ENCODE assay signal across 7 mouse cellular contexts in the genomic region with DNA sequence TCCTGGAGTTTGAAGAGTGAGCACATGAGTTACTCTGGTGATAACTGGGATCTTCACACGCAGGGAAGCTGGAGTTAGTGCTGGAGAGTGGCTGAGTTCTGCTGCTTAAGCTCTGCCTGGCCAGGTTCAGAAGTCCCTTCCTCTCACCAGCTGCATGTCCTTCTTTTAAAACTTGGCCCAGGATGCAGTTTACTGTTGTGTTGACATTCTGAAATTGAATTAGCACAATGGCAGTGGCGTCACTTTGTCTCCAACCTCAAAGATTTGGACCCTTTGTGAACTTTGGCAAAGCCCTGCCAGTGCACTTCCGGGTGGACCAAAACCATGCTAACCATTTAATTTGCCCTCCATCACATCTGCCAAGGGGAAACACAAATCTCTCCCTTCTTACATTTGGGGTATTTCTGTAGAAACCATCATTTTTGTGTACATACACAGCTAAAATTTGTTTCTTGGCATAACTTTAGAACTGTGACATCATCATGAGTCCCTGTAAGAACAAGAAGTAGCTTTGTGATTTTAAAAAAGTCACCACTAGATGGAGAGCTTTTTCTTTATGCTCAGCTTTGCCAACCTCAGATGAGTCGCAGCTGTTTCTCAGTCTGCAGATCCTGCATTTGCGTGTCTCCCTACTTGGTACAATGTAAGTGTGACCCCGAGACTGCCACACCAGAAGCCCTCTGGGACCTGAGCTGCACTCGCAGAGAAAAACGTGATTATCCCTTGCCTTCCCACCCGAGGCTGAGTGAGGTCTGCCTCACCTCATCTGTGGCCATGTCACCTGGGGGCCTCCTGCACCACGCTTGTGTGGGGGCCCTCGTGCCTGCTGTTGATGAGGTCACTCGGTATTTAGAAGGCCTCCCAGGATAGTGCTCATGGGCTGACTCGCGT. TPM values are rescaled to one million over a fixed set of nuclear protein-coding genes. Genes with fewer than 3 reads are reported as not detected.
DNase-seq lines count a peak whose midpoint lies in the region; ATAC-seq and TF ChIP-seq lines count a peak whose summit lies in the region.

No protein-coding gene starts in this region.

- DNase-seq in thymus, adult 2 months: no peak
- DNase-seq in thymus, adult 18-20 months: no peak
- DNase-seq in c-Kit-positive CD71-positive TER-119-negative erythroid progenitor cells, embryonic 14.5 days (ENCODE audit: low read depth): peak; percentile 27
- DNase-seq in heart, postnatal 10 days: peak; percentile 56 to 57
- no peak for DNase-seq in liver, embryonic 13.5 days
- peak; percentile 65 for DNase-seq in retina, postnatal 1 day

- no peak overlapping the region for H3K27ac ChIP-seq in thymus, adult 2 months (ENCODE audit: control insufficient read depth, insufficient read depth, low read length)
- no peak overlapping the region for H3K27ac ChIP-seq in liver, embryonic 13.5 days

- intact Hi-C loops in heart, postnatal 10 days (cut with DNase I): loop anchor here (1.0 to 5.0 kb wide), 3 partner anchors 51 to 597 kb away; no protein-coding TSS in a partner anchor

- no peak overlapping the region for H3K4me2 ChIP-seq in liver, embryonic 13.5 days

- H3K4me3 ChIP-seq in thymus, adult 2 months (ENCODE audit: control insufficient read depth, insufficient read depth, low read length): no peak overlapping the region
- no peak overlapping the region for H3K4me3 ChIP-seq in liver, embryonic 13.5 days (replicated peaks)

- H3K9ac ChIP-seq in liver, embryonic 13.5 days: no peak overlapping the region

- no peaks in the 10 kb centered on the region for H3K27me3 ChIP-seq in thymus, adult 2 months (ENCODE audit: control insufficient read depth, insufficient read depth, low read length)
- H3K27me3 ChIP-seq in liver, embryonic 13.5 days: no peaks in the 10 kb centered on the region

- TF ChIP-seq CTCF in thymus, adult 2 months (IDR thresholded peaks at IDR 0.05; ENCODE audit: borderline replicate concordance, control insufficient read depth, extremely low read depth, insufficient read depth, low read length, poor library complexity): 0 out of 2 replicates have a peak, but pooled peaks have one; percentile 17

- 0 out of 2 replicates have a peak, but pooled peaks have one; percentile 35 for ATAC-seq in liver, embryonic 13.5 days (ENCODE audit: low read depth)
- ATAC-seq in erythroblast, adult 5-6 weeks (replicated peaks; ENCODE audit: low FRiP score, poor library complexity, severe bottlenecking): no peak

- no peaks in the 10 kb centered on the region for H3K9me3 ChIP-seq in liver, embryonic 13.5 days (replicated peaks)

- TF ChIP-seq POLR2A in thymus, adult 2 months (IDR thresholded peaks at IDR 0.05; ENCODE audit: control insufficient read depth, extremely low read depth, insufficient read depth, low read length, poor library complexity): no peak

- 52% methylated on average over 14 of the region's 14 CpGs for WGBS in thymus, adult 2 months
- 68% methylated on average over 14 of the region's 14 CpGs for WGBS in liver, embryonic 13.5 days (ENCODE audit: insufficient replicate concordance)

- H3K4me1 ChIP-seq in thymus, adult 2 months (replicated peaks; ENCODE audit: control insufficient read depth, insufficient read depth, low read length): peaks cover 6% of the 10 kb centered on the region
- H3K4me1 ChIP-seq in liver, embryonic 13.5 days (replicated peaks): peaks cover 3% of the 10 kb centered on the region; the same call in 1 of the 2 replicates

- H3K36me3 ChIP-seq in thymus, adult 2 months (ENCODE audit: control insufficient read depth, insufficient read depth, low read length): peaks cover 46% of the 10 kb centered on the region
- peaks cover 46% of the 10 kb centered on the region for H3K36me3 ChIP-seq in liver, embryonic 13.5 days

RNA-seq across cellular contexts. Expression of gene Prkar1a, which starts 21.1 kb away (rescaled TPM):
- 145 and 150 TPM in 2 replicates for polyA plus RNA-seq in thymus, adult 2 months (2012; rRNA removed)
- total RNA-seq in heart, postnatal 10 days (2021): 100 to 1,000 TPM; 550 to 591 TPM
- polyA plus RNA-seq in liver, embryonic 13.5 days (2015; fragmentation: Nextera tagmentation; extraction: Ambion mirVana): 126 and 148 TPM in 2 replicates
- total RNA-seq in erythroblast, adult 5-6 weeks (2015; ENCODE audit: low replicate concordance): 30.0 and 33.6 TPM in 2 replicates
- total RNA-seq in erythroblast, adult 5-6 weeks (2017; ENCODE audit: low replicate concordance): 20.4 and 23.6 TPM in 2 replicates

RNA-seq across cellular contexts. Expression of gene Fam20a, which starts 51.8 kb away (rescaled TPM):
- polyA plus RNA-seq in thymus, adult 2 months (2012; rRNA removed): 2.8 and 3.2 TPM in 2 replicates
- 1 to 10 TPM; 6.2 to 7.6 TPM for total RNA-seq in heart, postnatal 10 days (2021)
- polyA plus RNA-seq in liver, embryonic 13.5 days (2015; fragmentation: Nextera tagmentation; extraction: Ambion mirVana): 3.7 and 4.1 TPM in 2 replicates
- not detected in 2 replicates for total RNA-seq in erythroblast, adult 5-6 weeks (2015; ENCODE audit: low replicate concordance)
- total RNA-seq in erythroblast, adult 5-6 weeks (2017; ENCODE audit: low replicate concordance): not detected in 2 replicates

RNA-seq across cellular contexts. Expression of gene Wipi1, which starts 58.5 kb away (rescaled TPM):
- 4.7 and 7.0 TPM in 2 replicates for polyA plus RNA-seq in thymus, adult 2 months (2012; rRNA removed)
- 100 to 1,000 TPM; 101 to 112 TPM for total RNA-seq in heart, postnatal 10 days (2021)
- polyA plus RNA-seq in liver, embryonic 13.5 days (2015; fragmentation: Nextera tagmentation; extraction: Ambion mirVana): 28.3 and 29.1 TPM in 2 replicates
- 20.1 and 24.0 TPM in 2 replicates for total RNA-seq in erythroblast, adult 5-6 weeks (2015; ENCODE audit: low replicate concordance)
- 21.0 and 25.6 TPM in 2 replicates for total RNA-seq in erythroblast, adult 5-6 weeks (2017; ENCODE audit: low replicate concordance)

Comparison
In these comparisons a context has a peak if more than half of its experiments do, and no peak if none do; other contexts are left out.
1. DNase-seq: peak in c-Kit-positive CD71-positive TER-119-negative erythroid progenitor cells, embryonic 14.5 days (single experiment), heart, postnatal 10 days (2 of 2) and retina, postnatal 1 day (single experiment); none in thymus, adult 2 months (single experiment), thymus, adult 18-20 months (0 of 2) and liver, embryonic 13.5 days (single experiment).
2. RNA of gene Prkar1a, which starts 21.1 kb away (total RNA-seq): 550 to 591 TPM in heart, postnatal 10 days; 20.4 to 33.6 TPM in erythroblast, adult 5-6 weeks; every median in the first group is over 10 times any median in the second.
3. RNA of gene Fam20a, which starts 51.8 kb away (total RNA-seq): 6.2 to 7.6 TPM in heart, postnatal 10 days; not detected in erythroblast, adult 5-6 weeks; every median in the first group is over 4 times any median in the second.